Mouse (Mus musculus): ENCODE measurements around the gene Gm10720. TPM values are rescaled to one million over a fixed set of nuclear protein-coding genes. Genes with fewer than 3 reads are reported as not detected.
"Not testable (repeated sequence)": the region's sequence is repeated elsewhere in the genome, so short reads cannot be mapped to it uniquely, and the experiment has no call there.

The Gm10720 gene
- not detected for total RNA-seq (2021)
- long read RNA-seq, experiment 1: 0 reads
- long read RNA-seq, experiment 2: 0 reads

GRCm38 (mm10) chr9:3015354-3015753, at the start of gene Gm10720:
Gm10720 (plus strand) TSS chr9:3015654.
- not testable (repeated sequence) for DNase-seq (ENCODE audit: low spot score in 2 of 2)

GRCm38 (mm10) chr9:3000445-3000972, 14.9 kb upstream of the Gm10720 start, which contains the start of gene Gm10722:
Gm10722 (plus strand) TSS chr9:3000922.
- peak in 1 of 2 experiments; percentile 7 for DNase-seq (ENCODE audit: low spot score in 2 of 2)

GRCm38 (mm10) chr9:3001006-3001405, 14.4 kb upstream of the Gm10720 start:
- peak in 1 of 2 experiments; percentile 6 for DNase-seq (ENCODE audit: low spot score in 2 of 2)

- DNase-seq (ENCODE audit: low spot score in 2 of 2): peak; percentile 88 to 100
Observed at GRCm38 (mm10) chr9:3001948-3002659, 13.3 kb upstream of the Gm10720 start.

GRCm38 (mm10) chr9:3002794-3003396, 12.6 kb upstream of the Gm10720 start, which contains the start of gene Gm11168:
Gm11168 (plus strand) TSS chr9:3003346.
- DNase-seq (ENCODE audit: low spot score in 2 of 2): not testable (repeated sequence)

- not testable (repeated sequence) for DNase-seq (ENCODE audit: low spot score in 2 of 2)
Observed at GRCm38 (mm10) chr9:3006179-3006578, 9.3 kb upstream of the Gm10720 start.

- peak; percentile 82 to 96 for DNase-seq (ENCODE audit: low spot score in 2 of 2)
Observed at GRCm38 (mm10) chr9:3006636-3007035, 8.8 kb upstream of the Gm10720 start.

GRCm38 (mm10) chr9:3007272-3007671, 8.2 kb upstream of the Gm10720 start:
- DNase-seq (ENCODE audit: low spot score in 2 of 2): not testable (repeated sequence)

GRCm38 (mm10) chr9:3009331-3009730, 6.1 kb upstream of the Gm10720 start:
- DNase-seq (ENCODE audit: low spot score in 2 of 2): not testable (repeated sequence)

GRCm38 (mm10) chr9:3012054-3012621, 3.3 kb upstream of the Gm10720 start:
- not testable (repeated sequence) for DNase-seq (ENCODE audit: low spot score in 2 of 2)

GRCm38 (mm10) chr9:3012733-3013279, 2.6 kb upstream of the Gm10720 start, which contains the start of gene Gm10721:
Gm10721 (plus strand) TSS chr9:3013140.
- not testable (repeated sequence) for DNase-seq (ENCODE audit: low spot score in 2 of 2)

- DNase-seq (ENCODE audit: low spot score in 2 of 2): not testable (repeated sequence)
Observed at GRCm38 (mm10) chr9:3015896-3016295, 442 bp downstream of the Gm10720 start.

- not testable (repeated sequence) for DNase-seq (ENCODE audit: low spot score in 2 of 2)
Observed at GRCm38 (mm10) chr9:3017108-3017507, 1.7 kb downstream of the Gm10720 start, which contains the start of gene Gm10719. Gm10719 (plus strand) TSS chr9:3017408.

GRCm38 (mm10) chr9:3018944-3019343, 3.5 kb downstream of the Gm10720 start:
- DNase-seq (ENCODE audit: low spot score in 2 of 2): not testable (repeated sequence)

- peak; percentile 28 to 58 for DNase-seq (ENCODE audit: low spot score in 2 of 2)
Observed at GRCm38 (mm10) chr9:3019835-3020727, 4.6 kb downstream of the Gm10720 start.

GRCm38 (mm10) chr9:3022316-3023008, 7.0 kb downstream of the Gm10720 start:
- DNase-seq (ENCODE audit: low spot score in 2 of 2): peak; percentile 46 to 80

- DNase-seq (ENCODE audit: low spot score in 2 of 2): peak in 1 of 2 experiments; percentile 4
Observed at GRCm38 (mm10) chr9:3023312-3023984, 8.0 kb downstream of the Gm10720 start, which contains the start of gene Gm10718. Gm10718 (plus strand) TSS chr9:3023547.

- peak; percentile 57 to 78 for DNase-seq (ENCODE audit: low spot score in 2 of 2)
Observed at GRCm38 (mm10) chr9:3023985-3024648, 8.7 kb downstream of the Gm10720 start.
